Mouse (Mus musculus): ENCODE measurements around the gene Tuba4a. TPM values are rescaled to one million over a fixed set of nuclear protein-coding genes. Genes with fewer than 3 reads are reported as not detected.

The Tuba4a gene
- total and polyA plus RNA-seq, 3 experiments, result 180 to 294 (median 192) TPM

GRCm38 (mm10) chr1:75217893-75218226 is 1.8 kb downstream of the Tuba4a start:
- Histone ChIP-seq H3K9me3 (replicated peaks; ENCODE audit: low read length) (peaks cover 2% of the 10 kb centered on the region), H3K4me2 (ENCODE audit: insufficient read depth, low read depth, poor library complexity, severe bottlenecking) (peak overlapping the region; percentile 86), H3K79me2 (replicated peaks; ENCODE audit: control insufficient read depth, extremely low read depth, insufficient read depth, poor library complexity, severe bottlenecking) (peaks cover 35% of the 10 kb centered on the region), H3K27ac (ENCODE audit: insufficient read depth, low read depth) (peak overlapping the region; percentile 63), H3K36me3 (replicated peaks in 1 of 2; ENCODE audit: control insufficient read depth in 1 of 2, insufficient read depth in 1 of 2, low read length in 1 of 2) (peaks cover 36 to 48% of the 10 kb centered on the region in 2 experiments), H3K4me3 (replicated peaks in 1 of 3; ENCODE audit: low read depth in 2 of 3, low read length in 2 of 3, poor library complexity in 1 of 3) (peak overlapping the region; percentile 74 to 94 (median 88)), H3K9ac (ENCODE audit: insufficient read depth, low read depth) (peak overlapping the region; percentile 88), H3K27me3 (replicated peaks) (no peaks in the 10 kb centered on the region), H3K4me1 (ENCODE audit: control insufficient read depth in 1 of 2, insufficient read depth in 2 of 2) (peaks cover 22 to 65% of the 10 kb centered on the region in 2 experiments)
- dilution Hi-C loops (cut with MboI; ENCODE audit: extremely low pct_ligation_motif_present, extremely low pct_unique_long_range_greater_than_20kb, low sequenced_read_pairs) (no loop called here), in situ Hi-C loops (cut with MboI; ENCODE audit: low pct_ligation_motif_present, low pct_unique_long_range_greater_than_20kb, low sequenced_read_pairs) (no loop called here)
- no peak for TF ChIP-seq USF2 (conservative IDR thresholded peaks at IDR 0.05; ENCODE audit: low read depth, low read length)
- TF ChIP-seq MAX (IDR thresholded peaks at IDR 0.05; ENCODE audit: low read length), result 0 out of 2 replicates have a peak, but pooled peaks have one; percentile 3
- DNase-seq (ENCODE audit: extremely low read depth), result no peak

- dilution Hi-C loops (cut with MboI; ENCODE audit: extremely low pct_ligation_motif_present, extremely low pct_unique_long_range_greater_than_20kb, low sequenced_read_pairs) (no loop called here), in situ Hi-C loops (cut with MboI; ENCODE audit: low pct_ligation_motif_present, low pct_unique_long_range_greater_than_20kb, low sequenced_read_pairs) (no loop called here)
- 0 out of 2 replicates have a peak overlapping the region, but pooled peaks have one; percentile 88 for H3K9ac ChIP-seq (ENCODE audit: insufficient read depth, low read depth)
- peaks cover 19 to 68% of the 10 kb centered on the region in 2 experiments for H3K4me1 ChIP-seq (ENCODE audit: control insufficient read depth in 1 of 2, insufficient read depth in 2 of 2)
- H3K79me2 ChIP-seq (replicated peaks; ENCODE audit: control insufficient read depth, extremely low read depth, insufficient read depth, poor library complexity, severe bottlenecking), result peaks cover 35% of the 10 kb centered on the region
- peaks cover 2% of the 10 kb centered on the region for H3K9me3 ChIP-seq (replicated peaks; ENCODE audit: low read length)
- no peak overlapping the region for H3K27ac ChIP-seq (ENCODE audit: insufficient read depth, low read depth)
- H3K27me3 ChIP-seq (replicated peaks), result no peaks in the 10 kb centered on the region
- H3K4me3 ChIP-seq (replicated peaks in 1 of 3; ENCODE audit: low read depth in 2 of 3, low read length in 2 of 3, poor library complexity in 1 of 3), result peak overlapping the region in 2 of 3 experiments; percentile 88 to 94
- H3K4me2 ChIP-seq (ENCODE audit: insufficient read depth, low read depth, poor library complexity, severe bottlenecking), result peak overlapping the region; percentile 86
- no peak for TF ChIP-seq NELFE (IDR thresholded peaks at IDR 0.05; ENCODE audit: low read depth, low read length)
- TF ChIP-seq USF1 (IDR thresholded peaks at IDR 0.05; ENCODE audit: low read depth, low read length), result no peak
- no peak for TF ChIP-seq PAX5 (IDR thresholded peaks at IDR 0.05; ENCODE audit: low read length)
- no peak for TF ChIP-seq MXI1 (IDR thresholded peaks at IDR 0.05; ENCODE audit: low read depth, low read length)
- TF ChIP-seq MYC (IDR thresholded peaks at IDR 0.05; ENCODE audit: low read depth, low read length), result no peak
- TF ChIP-seq CHD2 (IDR thresholded peaks at IDR 0.05; ENCODE audit: low read length), result no peak
- no peak for TF ChIP-seq ZNF384 (IDR thresholded peaks at IDR 0.05; ENCODE audit: low read depth, low read length)
- no peak for TF ChIP-seq EP300 (IDR thresholded peaks at IDR 0.05; ENCODE audit: low read length)
- no peak for TF ChIP-seq ZMIZ1 (IDR thresholded peaks at IDR 0.05; ENCODE audit: low read depth, low read length)
- no peak for TF ChIP-seq GABPA (IDR thresholded peaks at IDR 0.05; ENCODE audit: insufficient replicate concordance, low read depth, low read length)
- no peak for TF ChIP-seq ELF1 (IDR thresholded peaks at IDR 0.05; ENCODE audit: low read depth, low read length)
- no peak for TF ChIP-seq MAX (IDR thresholded peaks at IDR 0.05; ENCODE audit: low read length)
- TF ChIP-seq MAFK (IDR thresholded peaks at IDR 0.05; ENCODE audit: insufficient replicate concordance, low read length), result no peak
- H3K36me3 ChIP-seq (replicated peaks in 1 of 2; ENCODE audit: control insufficient read depth in 1 of 2, insufficient read depth in 1 of 2, low read length in 1 of 2), result peaks cover 45 to 56% of the 10 kb centered on the region in 2 experiments
- DNase-seq (ENCODE audit: extremely low read depth), result no peak
These were observed 2.7 kb downstream of the Tuba4a start for GRCm38 (mm10) chr1:75216797-75217585.
